Mouse (Mus musculus) embryonic facial prominence, embryonic 13.5 days (tissue): ENCODE data around the gene Ist1. TPM values are rescaled to one million over a fixed set of nuclear protein-coding genes. Genes with fewer than 3 reads are reported as not detected.

Experiments
- ATAC-seq: fragments of 200-750 bp; cut with Nextera tagmentation; 2 replicates; pipeline ENCODE4 v1.8.0; 2017; ENCODE audit warnings: low read depth; ENCODE audit not compliant: insufficient number of reproducible peaks, insufficient read depth, low FRiP score, low TSS enrichment
- H3K27ac ChIP-seq: fragments of 300-500 bp; sonication (generic); 2 replicates; pipeline ENCODE4 v1.5.1; 2015; ENCODE audit warnings: moderate library complexity, mild to moderate bottlenecking, inconsistent platforms
- H3K27me3 ChIP-seq: fragments of 300-500 bp; sonication (generic); 2 replicates; pipeline ENCODE4 v1.6.1; 2015; ENCODE audit warnings: mild to moderate bottlenecking, inconsistent platforms
- H3K36me3 ChIP-seq: fragments of 300-500 bp; sonication (generic); 2 replicates; pipeline ENCODE4 v1.6.1; 2015; ENCODE audit warnings: mild to moderate bottlenecking, inconsistent platforms
- H3K4me1 ChIP-seq: fragments of 300-500 bp; sonication (generic); 2 replicates; pipeline ENCODE4 v1.6.1; 2015; ENCODE audit warnings: inconsistent platforms
- H3K4me2 ChIP-seq: fragments of 300-500 bp; sonication (generic); 2 replicates; pipeline ENCODE4 v1.6.1; 2015; ENCODE audit warnings: moderate library complexity, mild to moderate bottlenecking, inconsistent platforms
- H3K4me3 ChIP-seq: fragments of 300-500 bp; sonication (generic); 2 replicates; pipeline ENCODE4 v1.5.1; 2015; ENCODE audit warnings: mild to moderate bottlenecking, inconsistent platforms
- H3K9ac ChIP-seq: fragments of 300-500 bp; sonication (generic); 2 replicates; pipeline ENCODE4 v1.6.1; 2015; ENCODE audit warnings: mild to moderate bottlenecking, inconsistent platforms
- H3K9me3 ChIP-seq: fragments of 300-500 bp; sonication (generic); 2 replicates; pipeline ENCODE4 v1.6.1; 2016; ENCODE audit warnings: inconsistent platforms
- WGBS: fragments of 180-500 bp; shearing (Covaris S2); methylation state at CpG from one replicate; pipeline ENCODE4 v1.1.7; 2015; ENCODE audit warnings: mixed read lengths; 5-methylcytosine and 5-hydroxymethylcytosine counted together
- polyA plus RNA-seq: library from polyadenylated mRNA; unstranded; fragments of >200 nt; fragmentation: Nextera tagmentation; extraction: Ambion mirVana; gene quantifications from 2 replicates; pipeline ENCODE4 v1.2.1, GENCODE M21; 2015

Ist1 gene
- polyA plus RNA-seq = 169 and 179 TPM in 2 replicates

DNA sequence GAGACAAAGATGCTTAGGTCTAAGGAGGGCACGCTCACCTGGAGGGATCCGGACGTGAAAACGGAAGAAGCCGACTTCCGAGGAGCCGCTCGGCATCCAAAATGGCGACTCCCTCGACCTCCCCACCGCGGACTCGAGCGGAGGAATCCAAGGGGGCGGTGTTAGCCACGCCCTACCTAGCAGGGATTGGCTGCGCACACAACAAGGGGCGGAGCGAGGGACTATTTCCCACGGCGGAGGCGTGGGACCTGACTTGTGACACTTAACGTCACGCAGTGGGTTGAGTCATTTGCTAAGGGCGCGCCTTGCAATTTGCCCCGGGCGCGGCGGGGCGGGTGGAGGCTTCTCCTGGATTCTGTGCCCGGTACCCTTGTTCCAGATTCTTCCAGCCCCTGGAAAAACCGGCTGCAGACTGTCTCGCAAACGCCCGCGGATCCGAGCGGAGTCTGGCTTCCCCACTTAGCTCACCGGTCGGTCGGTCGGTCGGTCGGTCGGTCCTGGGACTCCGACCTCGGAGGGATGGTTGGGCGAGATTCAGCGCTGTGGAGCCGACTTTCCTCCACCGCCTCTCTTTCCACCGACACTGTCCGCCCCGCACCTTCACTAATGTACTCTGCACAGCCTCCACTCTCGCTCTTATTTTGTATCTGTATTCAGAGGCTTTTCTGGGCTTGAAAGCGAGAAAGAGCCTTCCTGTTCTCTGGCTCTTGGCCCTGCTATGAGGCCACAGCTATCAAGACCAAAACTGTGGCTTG lies at the start of gene Ist1:
Gene Ist1, minus strand, starts transcription at position 115 of the 755 bp plus-strand sequence.
- H3K9ac ChIP-seq = peak within 1 kb of the TSS; percentile 97
- no peaks in the 10 kb centered on the region for H3K9me3 ChIP-seq
- peaks cover 2% of the 10 kb centered on the region; the same call in 1 of the 2 replicates for H3K36me3 ChIP-seq
- ATAC-seq = peak; percentile 96
- H3K4me2 ChIP-seq = peak within 1 kb of the TSS; percentile 73
- H3K27ac ChIP-seq = peak within 1 kb of the TSS; percentile 77
- peak within 1 kb of the TSS; percentile 96 for H3K4me3 ChIP-seq
- H3K4me1 ChIP-seq = peaks cover 25% of the 10 kb centered on the region
- under 1% methylated on average over 57 of the region's 57 CpGs for WGBS
- no peaks in the 10 kb centered on the region for H3K27me3 ChIP-seq

DNA sequence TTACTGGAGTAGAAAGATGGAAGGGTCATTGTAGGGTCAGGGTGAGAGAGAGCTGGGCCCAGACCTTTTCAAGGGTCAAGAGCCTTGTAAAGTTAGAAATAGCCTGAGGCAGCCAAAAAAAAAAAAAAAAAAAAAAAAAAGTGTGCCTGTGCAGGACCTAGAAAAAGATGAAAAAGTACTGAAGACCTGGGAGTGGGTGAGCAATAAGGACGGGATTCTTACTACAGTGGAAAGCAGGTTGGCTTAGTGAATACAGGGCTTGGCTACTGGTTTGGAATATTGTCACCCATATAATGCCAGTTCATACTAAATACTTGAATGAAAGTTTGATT lies 45.0 kb upstream of the Ist1 start:
- Histone ChIP-seq H3K4me2 (peak overlapping the region; percentile 90), H3K9ac (peak overlapping the region; percentile 93), H3K9me3 (no peaks in the 10 kb centered on the region), H3K4me3 (peak overlapping the region; percentile 91), H3K27me3 (no peaks in the 10 kb centered on the region), H3K27ac (peak overlapping the region; percentile 68), H3K4me1 (peaks cover 14% of the 10 kb centered on the region), H3K36me3 (peaks cover 19% of the 10 kb centered on the region)
- WGBS = 89% methylated on average over 1 of the region's 1 CpGs
- ATAC-seq = no peak

DNA sequence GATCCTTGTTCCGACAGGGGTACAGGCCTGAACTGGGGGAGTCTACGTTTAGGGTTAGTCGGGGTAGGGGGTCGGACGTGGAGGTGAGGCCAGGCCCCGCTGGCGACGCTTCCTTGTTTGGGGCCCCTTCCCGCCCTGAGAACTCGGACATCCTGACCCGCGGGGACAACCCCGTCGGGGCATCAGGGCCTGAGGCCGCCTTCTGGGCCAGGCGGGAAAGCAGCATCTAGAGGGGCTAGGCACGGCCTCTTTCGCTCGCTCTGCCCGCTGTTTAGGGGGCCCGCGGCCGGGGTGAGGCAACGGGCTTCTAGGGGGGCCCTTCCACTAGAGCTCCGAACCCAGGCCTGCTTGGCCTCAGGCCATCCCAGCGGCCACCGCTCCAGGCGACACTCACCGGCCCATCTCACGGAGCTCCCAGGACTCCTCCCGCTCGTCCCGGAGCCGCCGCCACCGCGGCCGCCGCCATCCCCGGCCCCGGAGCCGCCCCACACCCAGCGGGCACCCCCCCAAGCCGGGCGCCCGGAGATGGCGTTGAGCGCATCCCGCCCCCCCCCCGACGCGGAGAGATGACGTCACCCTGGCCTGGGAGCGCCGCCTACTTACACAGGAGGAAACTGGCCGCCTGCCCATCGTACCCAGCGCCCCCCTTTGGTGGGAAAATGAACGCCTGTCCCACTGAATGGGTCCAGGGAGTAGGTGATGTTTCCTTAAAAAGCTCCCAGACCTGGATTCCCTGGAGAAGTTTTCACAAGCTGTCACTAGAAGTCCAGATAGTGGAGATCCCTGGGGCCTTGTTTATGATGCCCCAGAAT lies 44.4 kb upstream of the Ist1 start, which contains the start of gene Atxn1l:
Gene Atxn1l, minus strand, starts transcription at position 503 of the 812 bp plus-strand sequence.
- Histone ChIP-seq H3K9me3 (no peaks in the 10 kb centered on the region), H3K4me2 (peak within 1 kb of the TSS; percentile 90), H3K36me3 (peaks cover 25% of the 10 kb centered on the region), H3K27me3 (no peaks in the 10 kb centered on the region), H3K4me3 (peak within 1 kb of the TSS; percentile 91), H3K27ac (peak within 1 kb of the TSS; percentile 68), H3K4me1 (peaks cover 14% of the 10 kb centered on the region), H3K9ac (peak within 1 kb of the TSS; percentile 93)
- ATAC-seq = peak; percentile 67; the same call in 1 of the 2 replicates
- WGBS = under 1% methylated on average over 56 of the region's 59 CpGs

DNA sequence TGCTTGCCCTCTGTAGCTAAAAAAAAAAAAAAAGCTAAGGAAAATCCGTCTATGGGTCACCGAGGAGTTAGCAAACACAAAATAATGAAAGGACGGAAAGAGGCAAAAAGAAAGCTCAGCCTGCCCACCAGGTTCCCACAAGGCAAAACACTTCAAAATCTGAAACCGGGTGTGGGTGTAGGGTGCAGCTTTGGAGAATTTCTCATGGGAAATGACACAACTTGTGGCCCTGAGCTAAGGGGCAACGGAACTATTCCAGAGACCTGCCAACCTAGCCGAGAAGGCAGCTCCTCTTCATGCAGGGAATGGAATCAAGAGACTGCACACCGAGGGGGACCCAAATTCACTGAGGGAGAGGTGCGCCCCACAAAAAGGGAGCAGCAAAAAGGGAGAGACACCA lies 43.8 kb upstream of the Ist1 start:
- ATAC-seq = no peak
- H3K4me3 ChIP-seq = peak overlapping the region; percentile 91
- H3K27ac ChIP-seq = peak overlapping the region; percentile 68; the same call in 1 of the 2 replicates
- H3K9me3 ChIP-seq = no peaks in the 10 kb centered on the region
- H3K4me2 ChIP-seq = peak overlapping the region; percentile 90
- 4% methylated on average over 8 of the region's 8 CpGs for whole genome bisulfite sequencing
- peaks cover 14% of the 10 kb centered on the region for H3K4me1 ChIP-seq
- H3K9ac ChIP-seq = peak overlapping the region; percentile 93
- peaks cover 31% of the 10 kb centered on the region for H3K36me3 ChIP-seq
- no peaks in the 10 kb centered on the region for H3K27me3 ChIP-seq

DNA sequence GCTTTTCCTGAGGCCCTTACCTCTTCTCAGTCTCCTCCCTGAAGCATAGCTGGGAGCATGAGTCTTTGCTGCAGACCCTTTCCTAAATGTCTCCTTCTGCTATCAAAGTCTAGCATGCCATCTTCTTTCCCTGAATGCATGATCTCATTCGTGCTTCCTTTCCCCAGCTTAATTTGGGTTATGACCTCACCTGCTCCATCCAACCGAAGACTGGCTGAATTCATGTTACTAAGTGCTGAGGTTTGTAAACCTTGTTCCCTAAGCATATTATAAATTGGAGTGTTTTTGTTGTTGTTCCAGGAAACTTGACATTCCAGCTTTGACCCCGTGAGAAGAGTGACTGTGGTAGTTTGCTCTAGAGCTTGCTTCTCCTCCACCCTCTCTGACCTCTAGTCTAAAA lies 41.0 kb upstream of the Ist1 start:
- 87% methylated on average over 3 of the region's 3 CpGs for WGBS
- Histone ChIP-seq H3K36me3 (peaks cover 59% of the 10 kb centered on the region), H3K27ac (no peak overlapping the region), H3K4me1 (peaks cover 14% of the 10 kb centered on the region), H3K4me2 (no peak overlapping the region), H3K27me3 (no peaks in the 10 kb centered on the region), H3K4me3 (no peak overlapping the region), H3K9ac (no peak overlapping the region), H3K9me3 (no peaks in the 10 kb centered on the region)
- ATAC-seq = no peak

DNA sequence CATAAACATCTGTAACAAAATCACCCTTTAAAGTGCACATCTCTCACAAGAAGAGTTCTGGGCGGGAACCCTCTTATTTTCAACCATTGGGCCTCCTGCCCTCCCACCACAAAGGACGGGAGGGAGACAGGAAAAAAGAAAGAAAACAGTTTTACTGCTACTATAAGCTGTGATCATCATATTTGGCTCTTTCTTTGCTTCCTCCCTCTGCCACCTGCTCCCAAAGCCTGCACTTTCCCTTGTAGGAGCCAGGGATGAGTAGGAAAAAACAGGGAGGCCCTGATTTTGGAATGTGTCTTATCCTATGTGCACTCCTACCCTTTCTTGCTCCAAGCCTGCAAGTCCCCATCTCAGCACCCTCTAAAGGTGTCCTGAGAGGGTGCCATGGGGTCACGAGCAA lies 38.0 kb upstream of the Ist1 start:
- Histone ChIP-seq H3K9ac (no peak overlapping the region), H3K4me3 (no peak overlapping the region), H3K4me1 (peaks cover 4% of the 10 kb centered on the region), H3K27me3 (no peaks in the 10 kb centered on the region), H3K27ac (no peak overlapping the region), H3K36me3 (peaks cover 82% of the 10 kb centered on the region), H3K4me2 (no peak overlapping the region), H3K9me3 (no peaks in the 10 kb centered on the region)
- no peak for ATAC-seq
- 82% methylated on average over 3 of the region's 3 CpGs for WGBS

DNA sequence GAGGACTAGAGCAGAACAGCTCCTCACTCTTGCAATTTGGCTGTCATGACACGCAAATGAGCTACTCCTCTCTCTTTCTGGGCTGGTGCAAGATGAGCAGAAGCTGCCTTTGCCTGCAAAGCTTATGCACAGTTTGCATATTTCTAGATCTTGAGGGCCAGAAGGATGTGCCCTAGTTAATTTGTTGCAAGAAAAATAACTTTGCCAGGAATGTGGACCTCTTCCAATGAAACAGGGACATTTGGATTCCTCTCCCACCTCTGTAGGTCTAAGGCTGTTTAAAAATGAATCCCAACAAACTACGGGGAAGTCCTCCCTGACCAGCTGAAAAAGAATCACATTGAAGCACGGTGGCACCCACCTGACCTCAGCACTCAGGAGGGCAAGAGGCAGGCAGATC lies 32.0 kb upstream of the Ist1 start:
- H3K4me1 ChIP-seq = no peaks in the 10 kb centered on the region
- no peak overlapping the region for H3K4me3 ChIP-seq
- WGBS = 90% methylated on average over 3 of the region's 3 CpGs
- H3K27me3 ChIP-seq = no peaks in the 10 kb centered on the region
- H3K36me3 ChIP-seq = peaks cover 91% of the 10 kb centered on the region
- no peak overlapping the region for H3K9ac ChIP-seq
- H3K9me3 ChIP-seq = no peaks in the 10 kb centered on the region
- ATAC-seq = no peak
- no peak overlapping the region for H3K4me2 ChIP-seq
- H3K27ac ChIP-seq = no peak overlapping the region

DNA sequence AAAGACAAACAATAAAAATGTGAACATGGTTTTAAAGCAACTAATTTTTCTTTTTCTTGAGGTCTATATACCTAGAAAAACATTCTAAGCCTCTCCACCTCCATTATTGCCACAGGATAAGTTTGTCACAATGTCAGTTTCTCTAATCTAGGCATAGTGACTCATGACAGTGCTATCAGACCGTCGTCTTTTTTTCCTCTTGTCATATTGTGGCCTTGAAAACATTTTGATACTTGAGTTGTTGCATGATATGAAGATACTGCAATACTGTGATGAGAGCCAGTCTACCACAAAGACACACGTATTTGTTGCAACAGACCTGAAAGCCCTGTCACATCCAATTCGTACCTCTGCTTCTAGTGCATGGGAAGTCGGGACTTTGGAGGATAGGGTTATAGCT lies 21.9 kb upstream of the Ist1 start:
- H3K27me3 ChIP-seq = no peaks in the 10 kb centered on the region
- H3K4me3 ChIP-seq = no peak overlapping the region
- ATAC-seq = no peak
- H3K4me1 ChIP-seq = no peaks in the 10 kb centered on the region
- H3K36me3 ChIP-seq = peaks cover 93% of the 10 kb centered on the region
- WGBS = 90% methylated on average over 5 of the region's 5 CpGs
- no peaks in the 10 kb centered on the region for H3K9me3 ChIP-seq
- no peak overlapping the region for H3K27ac ChIP-seq
- H3K4me2 ChIP-seq = no peak overlapping the region
- H3K9ac ChIP-seq = no peak overlapping the region

DNA sequence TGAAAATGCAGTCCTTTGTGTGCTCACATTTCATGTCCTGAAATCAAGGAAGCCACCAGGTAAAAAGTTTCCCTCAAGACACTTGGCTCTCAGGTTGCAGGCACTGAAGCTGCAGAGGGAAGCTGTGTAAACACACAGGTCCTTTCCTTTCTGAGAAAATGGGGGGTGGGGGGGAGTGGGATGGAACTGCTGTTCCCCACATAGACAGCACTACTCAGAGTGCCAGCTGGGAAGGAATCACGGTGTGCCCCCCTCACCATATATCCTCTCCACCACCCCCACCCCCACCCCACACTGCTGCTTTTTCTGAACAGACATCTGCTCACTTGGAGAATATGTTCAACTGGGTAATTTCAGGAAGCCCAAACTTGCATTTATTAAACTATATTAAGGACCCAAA lies 19.5 kb upstream of the Ist1 start:
- Histone ChIP-seq H3K4me3 (no peak overlapping the region), H3K4me1 (peaks cover 12% of the 10 kb centered on the region), H3K27ac (no peak overlapping the region), H3K4me2 (no peak overlapping the region), H3K9me3 (no peaks in the 10 kb centered on the region), H3K36me3 (peaks cover 93% of the 10 kb centered on the region), H3K9ac (no peak overlapping the region), H3K27me3 (no peaks in the 10 kb centered on the region)
- WGBS = 82% methylated on average over 1 of the region's 1 CpGs
- no peak for ATAC-seq

DNA sequence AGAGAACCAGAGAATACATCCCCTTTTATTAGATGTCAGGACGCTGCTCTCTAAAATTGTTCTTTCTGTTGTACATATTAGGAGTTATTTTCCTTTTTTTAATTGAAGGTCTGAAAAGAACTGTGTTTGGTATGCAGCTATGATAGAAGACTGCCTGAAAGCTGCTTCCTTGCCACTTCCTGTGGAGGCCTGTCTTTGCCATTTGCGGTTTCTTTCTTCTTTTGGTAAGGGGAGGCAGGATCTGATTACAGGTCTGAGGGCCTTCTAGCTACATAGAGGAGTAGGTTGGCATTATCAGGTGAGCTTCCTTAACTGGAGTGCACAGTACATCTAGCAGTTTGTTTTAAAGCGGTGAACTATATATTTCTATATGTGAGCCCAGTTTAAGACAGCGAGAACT lies 14.9 kb upstream of the Ist1 start:
- Histone ChIP-seq H3K27me3 (no peaks in the 10 kb centered on the region), H3K4me2 (peak overlapping the region; percentile 34), H3K4me3 (no peak overlapping the region; the same call in 1 of the 2 replicates), H3K9ac (no peak overlapping the region), H3K27ac (no peak overlapping the region), H3K9me3 (no peaks in the 10 kb centered on the region), H3K36me3 (peaks cover 52% of the 10 kb centered on the region), H3K4me1 (peaks cover 30% of the 10 kb centered on the region)
- ATAC-seq = no peak
- 92% methylated on average over 4 of the region's 4 CpGs for WGBS

DNA sequence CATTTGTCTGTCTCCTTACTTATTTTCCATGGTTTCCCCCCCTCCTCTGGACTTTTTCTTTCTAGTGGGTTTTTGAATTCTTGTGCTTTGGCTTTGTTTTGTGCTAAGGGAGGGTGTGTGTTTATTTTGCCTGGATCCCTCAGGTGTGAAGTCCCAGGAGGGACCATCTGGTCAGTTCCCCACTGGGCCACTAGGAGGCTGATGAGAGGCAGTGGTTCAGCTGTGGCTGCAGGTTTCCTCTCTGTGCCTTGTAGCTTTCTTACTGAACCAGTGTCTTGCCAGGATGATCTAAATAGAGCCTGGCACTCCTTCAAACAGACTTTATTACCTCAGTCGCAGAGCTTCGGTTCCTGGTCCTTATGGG lies 13.8 kb upstream of the Ist1 start:
- Histone ChIP-seq H3K27ac (no peak overlapping the region), H3K9me3 (no peaks in the 10 kb centered on the region), H3K4me2 (peak overlapping the region; percentile 88), H3K27me3 (no peaks in the 10 kb centered on the region), H3K36me3 (peaks cover 41% of the 10 kb centered on the region), H3K9ac (peak overlapping the region; percentile 99), H3K4me1 (peaks cover 30% of the 10 kb centered on the region), H3K4me3 (peak overlapping the region; percentile 94)
- WGBS = 14% methylated on average over 2 of the region's 2 CpGs
- no peak for ATAC-seq
